Mouse (Mus musculus): ENCODE data around the gene Ctrc. TPM values are rescaled to one million over a fixed set of nuclear protein-coding genes. Genes with fewer than 3 reads are reported as not detected.

The Ctrc gene
- polyA plus RNA-seq, 1 experiment from 2014 or later, result not detected

- DNase-seq (ENCODE audit: low spot score), result no peak
- 90% methylated on average over 8 of the region's 8 CpGs for WGBS
- Histone ChIP-seq H3K4me3 (no peak overlapping the region), H3K27ac (replicated peaks) (no peak overlapping the region), H3K36me3 (peaks cover 37% of the 10 kb centered on the region), H3K27me3 (ENCODE audit: low read depth, poor library complexity, severe bottlenecking) (no peaks in the 10 kb centered on the region), H3K9me3 (replicated peaks) (no peaks in the 10 kb centered on the region), H3K4me1 (peaks cover 22% of the 10 kb centered on the region)
Observed at GRCm38 (mm10) chr4:141864506-141864905, 18.3 kb upstream of the Ctrc start.

GRCm38 (mm10) chr4:141863726-141864280 lies 17.6 kb upstream of the Ctrc start:
- DNase-seq (ENCODE audit: low spot score), result no peak
- peaks cover 42% of the 10 kb centered on the region for H3K36me3 ChIP-seq
- no peaks in the 10 kb centered on the region for H3K9me3 ChIP-seq (replicated peaks)
- no peaks in the 10 kb centered on the region for H3K27me3 ChIP-seq (ENCODE audit: low read depth, poor library complexity, severe bottlenecking)
- 93% methylated on average over 7 of the region's 7 CpGs for WGBS
- no peak overlapping the region for H3K4me3 ChIP-seq
- H3K4me1 ChIP-seq, result peaks cover 22% of the 10 kb centered on the region
- H3K27ac ChIP-seq (replicated peaks), result no peak overlapping the region

- no peaks in the 10 kb centered on the region for H3K27me3 ChIP-seq (ENCODE audit: low read depth, poor library complexity, severe bottlenecking)
- WGBS, result 78% methylated on average over 5 of the region's 5 CpGs
- H3K4me1 ChIP-seq, result peaks cover 19% of the 10 kb centered on the region
- H3K36me3 ChIP-seq, result peaks cover 46% of the 10 kb centered on the region
- H3K4me3 ChIP-seq, result no peak overlapping the region
- H3K27ac ChIP-seq (replicated peaks), result peak overlapping the region; percentile 46; the same call in 1 of the 2 replicates
- DNase-seq (ENCODE audit: low spot score), result no peak
- H3K9me3 ChIP-seq (replicated peaks), result no peaks in the 10 kb centered on the region
Observed at GRCm38 (mm10) chr4:141862867-141863266, 16.7 kb upstream of the Ctrc start.

- Histone ChIP-seq H3K27ac (replicated peaks) (0 out of 2 replicates have a peak overlapping the region, but pooled peaks have one; percentile 13), H3K4me3 (no peak overlapping the region), H3K27me3 (ENCODE audit: low read depth, poor library complexity, severe bottlenecking) (no peaks in the 10 kb centered on the region), H3K4me1 (peaks cover 12% of the 10 kb centered on the region), H3K36me3 (peaks cover 46% of the 10 kb centered on the region), H3K9me3 (replicated peaks) (no peaks in the 10 kb centered on the region)
- 89% methylated on average over 17 of the region's 17 CpGs for WGBS
- no peak for DNase-seq (ENCODE audit: low spot score)
Observed at GRCm38 (mm10) chr4:141861591-141862295, 15.6 kb upstream of the Ctrc start.

- Histone ChIP-seq H3K4me1 (peaks cover 12% of the 10 kb centered on the region), H3K27me3 (ENCODE audit: low read depth, poor library complexity, severe bottlenecking) (no peaks in the 10 kb centered on the region), H3K4me3 (no peak overlapping the region), H3K36me3 (peaks cover 45% of the 10 kb centered on the region), H3K27ac (replicated peaks) (peak overlapping the region; percentile 33; the same call in 1 of the 2 replicates), H3K9me3 (replicated peaks) (no peaks in the 10 kb centered on the region)
- DNase-seq (ENCODE audit: low spot score), result no peak
- 71% methylated on average over 19 of the region's 19 CpGs for WGBS
Observed at GRCm38 (mm10) chr4:141860246-141860841, 14.2 kb upstream of the Ctrc start.

GRCm38 (mm10) chr4:141859351-141859750 lies 13.2 kb upstream of the Ctrc start:
- Histone ChIP-seq H3K27ac (replicated peaks) (no peak overlapping the region; the same call in 1 of the 2 replicates), H3K4me3 (no peak overlapping the region), H3K36me3 (peaks cover 36% of the 10 kb centered on the region), H3K4me1 (peaks cover 12% of the 10 kb centered on the region), H3K9me3 (replicated peaks) (no peaks in the 10 kb centered on the region), H3K27me3 (ENCODE audit: low read depth, poor library complexity, severe bottlenecking) (no peaks in the 10 kb centered on the region)
- 94% methylated on average over 14 of the region's 14 CpGs for whole genome bisulfite sequencing
- DNase-seq (ENCODE audit: low spot score), result no peak

GRCm38 (mm10) chr4:141858501-141858900 lies 12.3 kb upstream of the Ctrc start:
- peaks cover 12% of the 10 kb centered on the region for H3K4me1 ChIP-seq
- H3K36me3 ChIP-seq, result peaks cover 36% of the 10 kb centered on the region
- DNase-seq (ENCODE audit: low spot score), result no peak
- WGBS, result 97% methylated on average over 20 of the region's 20 CpGs
- no peak overlapping the region for H3K27ac ChIP-seq (replicated peaks)
- H3K27me3 ChIP-seq (ENCODE audit: low read depth, poor library complexity, severe bottlenecking), result no peaks in the 10 kb centered on the region
- H3K4me3 ChIP-seq, result no peak overlapping the region
- no peaks in the 10 kb centered on the region for H3K9me3 ChIP-seq (replicated peaks)

GRCm38 (mm10) chr4:141857422-141857930 lies 11.3 kb upstream of the Ctrc start:
- DNase-seq (ENCODE audit: low spot score), result peak; percentile 83
- peaks cover 12% of the 10 kb centered on the region for H3K4me1 ChIP-seq
- WGBS, result 23% methylated on average over 10 of the region's 10 CpGs
- H3K9me3 ChIP-seq (replicated peaks), result no peaks in the 10 kb centered on the region
- no peak overlapping the region for H3K4me3 ChIP-seq
- H3K27ac ChIP-seq (replicated peaks), result peak overlapping the region; percentile 65
- H3K27me3 ChIP-seq (ENCODE audit: low read depth, poor library complexity, severe bottlenecking), result no peaks in the 10 kb centered on the region
- peaks cover 36% of the 10 kb centered on the region for H3K36me3 ChIP-seq

GRCm38 (mm10) chr4:141853437-141853836 lies 7.3 kb upstream of the Ctrc start:
- H3K36me3 ChIP-seq, result no peaks in the 10 kb centered on the region
- peaks cover 4% of the 10 kb centered on the region for H3K4me1 ChIP-seq
- DNase-seq (ENCODE audit: low spot score), result peak; percentile 61
- no peaks in the 10 kb centered on the region for H3K9me3 ChIP-seq (replicated peaks)
- no peak overlapping the region for H3K4me3 ChIP-seq
- H3K27ac ChIP-seq (replicated peaks), result no peak overlapping the region
- WGBS, result 83% methylated on average over 9 of the region's 9 CpGs
- no peaks in the 10 kb centered on the region for H3K27me3 ChIP-seq (ENCODE audit: low read depth, poor library complexity, severe bottlenecking)

GRCm38 (mm10) chr4:141834536-141835095 lies 11.5 kb downstream of the Ctrc start:
- Histone ChIP-seq H3K9me3 (replicated peaks) (no peaks in the 10 kb centered on the region), H3K4me1 (peaks cover 5% of the 10 kb centered on the region; the same call in 1 of the 2 replicates), H3K36me3 (no peaks in the 10 kb centered on the region), H3K27ac (replicated peaks) (no peak overlapping the region), H3K4me3 (no peak overlapping the region), H3K27me3 (ENCODE audit: low read depth, poor library complexity, severe bottlenecking) (no peaks in the 10 kb centered on the region)
- no peak for DNase-seq (ENCODE audit: low spot score)
- 78% methylated on average over 5 of the region's 5 CpGs for WGBS

- WGBS, result 74% methylated on average over 1 of the region's 1 CpGs
- no peaks in the 10 kb centered on the region for H3K36me3 ChIP-seq
Observed at GRCm38 (mm10) chr4:141833911-141834310, 12.2 kb downstream of the Ctrc start.

GRCm38 (mm10) chr4:141831361-141831760 lies 14.8 kb downstream of the Ctrc start:
- Histone ChIP-seq H3K9me3 (replicated peaks) (no peaks in the 10 kb centered on the region), H3K27me3 (ENCODE audit: low read depth, poor library complexity, severe bottlenecking) (no peaks in the 10 kb centered on the region), H3K4me1 (peaks cover 5% of the 10 kb centered on the region; the same call in 1 of the 2 replicates), H3K27ac (replicated peaks) (no peak overlapping the region), H3K36me3 (no peaks in the 10 kb centered on the region), H3K4me3 (no peak overlapping the region)
- WGBS, result 81% methylated on average over 7 of the region's 7 CpGs
- DNase-seq (ENCODE audit: low spot score), result no peak

More at GRCm38 (mm10) chr4:141833911-141834310, 12.2 kb downstream of the Ctrc start:
- H3K4me1 ChIP-seq, result peaks cover 5% of the 10 kb centered on the region; the same call in 1 of the 2 replicates
- no peak overlapping the region for H3K27ac ChIP-seq (replicated peaks)
- no peak overlapping the region for H3K4me3 ChIP-seq
- DNase-seq (ENCODE audit: low spot score), result no peak
- no peaks in the 10 kb centered on the region for H3K27me3 ChIP-seq (ENCODE audit: low read depth, poor library complexity, severe bottlenecking)
- no peaks in the 10 kb centered on the region for H3K9me3 ChIP-seq (replicated peaks)

Measured in midbrain, embryonic 10.5 days (tissue).